Mouse (Mus musculus): ENCODE data around the gene Gm20773.
"Not testable (repeated sequence)": the region's sequence is repeated elsewhere in the genome, so short reads cannot be mapped to it uniquely, and the experiment has no call there.

The Gm20773 gene

DNA sequence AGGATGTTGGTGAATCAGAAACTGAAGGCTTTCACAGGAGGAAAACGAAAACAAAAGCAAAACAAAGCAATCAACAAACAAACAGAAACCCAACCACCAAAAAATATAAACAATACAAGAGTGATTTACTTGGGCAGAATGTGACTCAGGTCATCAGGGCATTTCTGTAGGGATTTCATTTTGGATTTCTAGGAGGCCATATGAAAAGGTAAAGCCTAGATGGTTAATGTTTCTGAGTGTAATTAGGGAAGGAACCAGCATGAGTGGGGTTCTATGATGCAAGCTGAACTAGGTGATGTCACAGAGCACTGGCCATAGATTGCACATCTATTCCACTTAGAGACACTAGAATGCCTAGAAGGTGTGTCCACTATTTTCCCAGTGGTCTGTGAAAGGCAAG is at the start of gene Gm20773:
Gene Gm20773, plus strand, starts transcription at position 301 of the 400 bp plus-strand sequence.
- DNase-seq (ENCODE audit: low spot score in 2 of 2): not testable (repeated sequence)

DNA sequence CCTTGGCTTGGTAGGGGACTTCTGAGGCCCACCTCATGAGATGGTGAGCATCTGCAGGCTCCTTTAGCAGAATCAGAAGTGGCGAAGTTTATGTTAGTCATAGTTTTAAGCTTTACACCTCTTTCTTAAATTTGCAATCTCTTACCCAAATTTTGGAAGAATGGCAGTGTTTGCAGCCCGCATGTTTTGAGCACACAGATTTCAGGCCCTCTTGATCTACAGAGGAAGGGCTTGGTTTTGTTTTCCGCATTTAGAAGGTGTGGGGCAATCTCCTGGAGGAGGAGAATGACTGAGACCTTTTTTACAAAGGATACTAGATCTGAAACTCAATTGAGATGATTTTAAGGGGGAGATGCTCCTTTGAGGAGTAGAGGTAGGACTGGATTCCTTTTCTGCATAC is 28.3 kb upstream of the Gm20773 start, which contains the start of gene Gm21866:
Gene Gm21866, minus strand, starts transcription at position 101 of the 400 bp plus-strand sequence.
- DNase-seq (ENCODE audit: low spot score in 2 of 2): not testable (repeated sequence)
